Mouse (Mus musculus): ENCODE measurements around the gene Klhl22. TPM values are rescaled to one million over a fixed set of nuclear protein-coding genes. Genes with fewer than 3 reads are reported as not detected.
A peak's percentile ranks its signal among the peaks of the same experiment; 100 is the strongest.

Gene Klhl22
- 20.0 and 25.5 TPM in 2 replicates for polyA plus RNA-seq (2012; rRNA removed)

DNA sequence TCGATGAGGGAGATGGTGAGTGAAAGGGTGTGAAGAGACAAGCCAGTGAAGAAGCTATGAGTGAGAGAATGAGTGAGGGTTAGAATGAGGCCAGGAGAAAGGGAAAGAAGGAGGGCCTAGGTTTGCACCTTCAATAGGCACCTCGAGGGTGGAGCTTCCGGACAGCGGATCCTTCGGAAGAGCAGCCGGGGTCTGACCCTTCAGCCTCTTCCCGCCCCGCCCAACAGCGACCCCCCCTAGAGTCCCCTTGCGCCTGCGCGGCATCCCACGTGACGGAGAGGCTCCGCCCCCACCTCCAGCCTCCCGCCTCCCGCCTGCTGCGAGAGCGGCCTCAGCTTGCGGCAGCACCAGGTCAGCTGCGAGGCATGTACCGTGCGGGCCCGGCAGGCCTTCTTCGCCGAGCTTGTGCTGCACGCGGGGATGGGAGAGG, at the start of gene Klhl22:
Gene Klhl22 (plus strand): TSS at position 275 of the 430 bp plus-strand sequence.
- WGBS, result under 1% methylated on average over 28 of the region's 28 CpGs
- Histone ChIP-seq H3K4me1 (ENCODE audit: control insufficient read depth, insufficient read depth, insufficient read length) (peaks cover 4% of the 10 kb centered on the region), H3K36me3 (ENCODE audit: control insufficient read depth, insufficient read depth, low read length) (peaks cover 1% of the 10 kb centered on the region; the same call in 1 of the 2 replicates), H3K4me3 (ENCODE audit: extremely low read depth, insufficient read depth, insufficient read length) (peak within 1 kb of the TSS; percentile 62), H3K27me3 (ENCODE audit: control insufficient read depth, insufficient read depth, low read length) (no peaks in the 10 kb centered on the region), H3K27ac (ENCODE audit: insufficient read depth, low read length) (0 out of 2 replicates have a peak within 1 kb of the TSS, but pooled peaks have one; percentile 1)
- DNase-seq (ENCODE audit: low read depth in 1 of 2, low spot score in 2 of 2), result peak; percentile 41 to 89
- TF ChIP-seq CTCF (IDR thresholded peaks at IDR 0.05; ENCODE audit: extremely low read depth, insufficient read depth, insufficient read length, insufficient replicate concordance), result no peak
- TF ChIP-seq POLR2A (IDR thresholded peaks at IDR 0.05; ENCODE audit: low read depth, low read length), result peak; percentile 23; the same call in 1 of the 2 replicates

DNA sequence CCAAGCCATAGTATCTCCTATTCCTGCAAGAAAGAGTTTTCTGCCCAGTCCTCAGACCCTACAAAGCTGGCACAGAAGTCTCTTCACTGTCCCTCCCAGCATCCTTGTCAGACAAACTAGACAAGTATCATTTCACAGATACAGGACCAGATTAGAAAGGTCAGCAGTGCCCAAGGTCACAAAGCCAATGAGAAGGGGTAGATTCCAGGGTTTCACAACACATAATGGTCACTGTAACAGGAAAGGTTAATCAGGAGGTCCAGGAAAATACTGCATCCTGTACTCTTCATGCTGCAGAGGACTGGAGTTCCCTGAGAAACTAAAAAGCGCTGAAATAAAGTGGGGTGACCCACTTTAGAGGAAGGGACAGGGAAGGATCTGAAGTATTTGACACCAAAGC, 41.6 kb upstream of the Klhl22 start:
- 76% methylated on average over 1 of the region's 1 CpGs for WGBS
- no peaks in the 10 kb centered on the region for H3K36me3 ChIP-seq (ENCODE audit: control insufficient read depth, insufficient read depth, low read length)
- H3K27ac ChIP-seq (ENCODE audit: insufficient read depth, low read length), result no peak overlapping the region
- no peaks in the 10 kb centered on the region; the same call in 1 of the 2 replicates for H3K4me1 ChIP-seq (ENCODE audit: control insufficient read depth, insufficient read depth, insufficient read length)
- TF ChIP-seq CTCF (IDR thresholded peaks at IDR 0.05; ENCODE audit: extremely low read depth, insufficient read depth, insufficient read length, insufficient replicate concordance) (no peak), POLR2A (IDR thresholded peaks at IDR 0.05; ENCODE audit: low read depth, low read length) (no peak)
- no peak overlapping the region for H3K4me3 ChIP-seq (ENCODE audit: extremely low read depth, insufficient read depth, insufficient read length)
- no peaks in the 10 kb centered on the region for H3K27me3 ChIP-seq (ENCODE audit: control insufficient read depth, insufficient read depth, low read length)
- DNase-seq (ENCODE audit: low read depth in 1 of 2, low spot score in 2 of 2), result no peak

DNA sequence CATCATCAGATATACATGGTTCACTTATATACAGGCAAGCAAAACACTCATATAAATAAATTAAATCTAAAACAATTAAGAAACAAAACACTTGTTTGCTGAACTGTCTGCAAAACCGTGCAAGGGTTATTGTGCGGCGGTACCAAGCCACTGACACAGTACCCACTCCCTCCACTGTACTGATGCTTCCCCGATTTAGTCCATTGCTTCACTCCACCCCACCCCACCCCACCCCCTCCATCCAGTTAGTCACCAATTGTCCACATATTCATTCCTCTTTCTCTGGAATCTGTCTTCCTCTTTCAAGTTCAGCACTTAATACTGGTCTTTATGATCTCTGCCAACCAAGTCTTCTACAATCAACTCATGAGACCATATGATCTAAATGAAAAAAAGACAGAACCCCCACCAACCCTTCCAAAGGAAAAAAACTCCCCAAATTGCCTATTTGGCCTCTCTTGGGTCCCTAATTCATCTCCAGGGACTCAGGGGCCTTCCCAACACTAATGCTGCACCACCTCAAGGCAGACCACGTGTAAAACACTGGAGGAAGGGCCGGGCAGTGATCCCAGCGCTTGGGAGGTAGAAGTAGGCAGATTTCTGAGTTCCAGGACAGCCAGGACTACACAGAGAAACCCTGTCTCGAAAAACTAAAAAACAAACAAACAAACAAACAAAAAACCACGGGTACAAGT, 38.2 kb upstream of the Klhl22 start:
- TF ChIP-seq POLR2A (IDR thresholded peaks at IDR 0.05; ENCODE audit: low read depth, low read length), result no peak
- TF ChIP-seq CTCF (IDR thresholded peaks at IDR 0.05; ENCODE audit: extremely low read depth, insufficient read depth, insufficient read length, insufficient replicate concordance), result no peak
- WGBS, result 61% methylated on average over 9 of the region's 9 CpGs
- Histone ChIP-seq H3K4me3 (ENCODE audit: extremely low read depth, insufficient read depth, insufficient read length) (no peak overlapping the region), H3K36me3 (ENCODE audit: control insufficient read depth, insufficient read depth, low read length) (no peaks in the 10 kb centered on the region), H3K27ac (ENCODE audit: insufficient read depth, low read length) (no peak overlapping the region), H3K27me3 (ENCODE audit: control insufficient read depth, insufficient read depth, low read length) (no peaks in the 10 kb centered on the region), H3K4me1 (ENCODE audit: control insufficient read depth, insufficient read depth, insufficient read length) (no peaks in the 10 kb centered on the region; the same call in 1 of the 2 replicates)
- no peak for DNase-seq (ENCODE audit: low read depth in 1 of 2, low spot score in 2 of 2)

DNA sequence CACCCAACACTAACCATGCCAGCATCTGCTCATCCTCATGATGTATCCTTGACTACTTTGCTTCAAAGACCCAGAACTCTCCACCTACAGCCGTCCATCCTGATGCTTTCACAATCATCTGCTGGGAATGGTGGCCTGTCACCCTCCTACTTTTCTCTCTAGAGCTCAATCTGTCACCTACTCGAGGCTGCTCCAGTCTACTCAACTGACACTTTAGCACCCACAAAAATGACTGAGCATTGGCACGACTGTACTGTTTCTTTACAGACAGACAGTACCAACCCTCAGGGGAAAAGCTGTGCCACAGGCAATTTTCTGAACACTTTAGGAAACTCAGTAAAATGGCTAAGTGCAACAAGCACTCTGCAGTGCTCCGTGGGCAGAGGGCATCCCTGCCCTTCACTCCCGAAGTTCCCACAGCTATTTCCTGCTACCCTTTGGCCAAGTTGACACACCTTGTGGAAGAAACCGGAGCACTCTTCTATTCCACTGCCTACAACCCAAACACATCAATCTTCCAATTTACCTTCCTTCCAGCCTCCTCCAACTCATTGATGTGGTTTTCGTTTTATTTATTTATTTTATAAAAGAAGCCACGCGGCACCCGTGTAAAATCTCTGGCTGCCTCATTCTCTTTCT, 37.5 kb upstream of the Klhl22 start:
- Histone ChIP-seq H3K4me1 (ENCODE audit: control insufficient read depth, insufficient read depth, insufficient read length) (peaks cover 1% of the 10 kb centered on the region; the same call in 1 of the 2 replicates), H3K27me3 (ENCODE audit: control insufficient read depth, insufficient read depth, low read length) (no peaks in the 10 kb centered on the region), H3K4me3 (ENCODE audit: extremely low read depth, insufficient read depth, insufficient read length) (peak overlapping the region; percentile 74), H3K36me3 (ENCODE audit: control insufficient read depth, insufficient read depth, low read length) (no peaks in the 10 kb centered on the region), H3K27ac (ENCODE audit: insufficient read depth, low read length) (no peak overlapping the region)
- WGBS, result under 1% methylated on average over 10 of the region's 10 CpGs
- no peak for TF ChIP-seq CTCF (IDR thresholded peaks at IDR 0.05; ENCODE audit: extremely low read depth, insufficient read depth, insufficient read length, insufficient replicate concordance)
- TF ChIP-seq POLR2A (IDR thresholded peaks at IDR 0.05; ENCODE audit: low read depth, low read length), result no peak
- no peak for DNase-seq (ENCODE audit: low read depth in 1 of 2, low spot score in 2 of 2)

DNA sequence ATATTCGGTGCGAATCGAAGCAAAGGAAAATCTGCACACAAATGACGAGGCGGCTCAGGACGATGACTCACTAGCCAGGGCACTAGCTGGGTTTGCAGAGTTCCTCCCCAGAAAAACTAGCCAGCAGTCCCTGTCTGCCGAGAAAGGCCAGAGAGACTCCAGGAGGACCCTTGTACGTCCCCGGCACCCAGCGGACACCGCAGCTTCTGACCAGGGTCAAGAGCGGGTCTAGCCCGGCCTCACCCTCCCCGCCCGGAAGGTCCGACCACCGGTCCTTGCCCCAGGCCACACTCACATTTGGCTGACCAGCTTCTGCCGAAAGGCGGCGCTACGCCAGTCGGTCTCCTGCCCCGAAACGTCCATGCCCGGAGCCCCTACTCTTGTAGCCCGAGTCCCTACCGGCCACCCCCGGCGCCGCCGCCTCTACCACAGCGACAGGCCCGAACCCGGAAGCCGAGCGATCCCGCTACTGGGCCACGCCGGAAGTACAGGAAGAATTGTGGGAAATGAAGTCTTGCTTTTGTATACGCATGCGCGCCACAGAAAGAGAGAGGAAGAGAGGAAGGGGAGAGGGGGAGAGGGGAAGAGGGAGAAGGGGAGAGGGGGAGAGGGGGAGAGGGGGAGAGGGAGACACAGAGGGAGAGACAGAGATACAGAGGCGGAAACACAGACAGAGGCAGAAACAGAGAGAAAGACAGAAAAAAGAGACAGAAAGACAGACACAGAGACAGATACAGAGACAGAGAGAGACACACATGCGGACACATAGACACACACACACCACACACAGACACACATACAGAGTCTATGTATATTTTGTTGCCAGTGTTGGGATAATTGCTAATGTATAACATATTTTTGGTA, 36.7 kb upstream of the Klhl22 start:
- DNase-seq (ENCODE audit: low read depth in 1 of 2, low spot score in 2 of 2), result peak; percentile 70 to 84
- H3K36me3 ChIP-seq (ENCODE audit: control insufficient read depth, insufficient read depth, low read length), result no peaks in the 10 kb centered on the region

DNA sequence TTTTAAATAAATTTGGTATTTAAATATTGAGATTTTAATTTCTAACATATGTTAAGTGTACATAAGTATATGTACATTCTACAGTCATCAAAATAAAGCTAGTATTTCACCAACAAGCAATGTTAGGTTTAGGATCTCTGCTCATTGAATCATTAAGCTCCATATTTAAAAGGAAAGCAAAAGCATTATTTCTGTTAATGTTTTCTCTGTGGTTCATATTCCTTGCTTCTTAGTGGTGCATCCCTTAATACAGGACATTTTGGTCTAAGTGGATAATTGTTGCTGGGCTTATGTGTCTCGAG, 36.1 kb upstream of the Klhl22 start:
- 74% methylated on average over 1 of the region's 1 CpGs for whole genome bisulfite sequencing
- H3K36me3 ChIP-seq (ENCODE audit: control insufficient read depth, insufficient read depth, low read length), result no peaks in the 10 kb centered on the region
- no peak for DNase-seq (ENCODE audit: low read depth in 1 of 2, low spot score in 2 of 2)

More for the DNA sequence above, 36.7 kb upstream of the Klhl22 start:
- no peak for TF ChIP-seq CTCF (IDR thresholded peaks at IDR 0.05; ENCODE audit: extremely low read depth, insufficient read depth, insufficient read length, insufficient replicate concordance)
- TF ChIP-seq POLR2A (IDR thresholded peaks at IDR 0.05; ENCODE audit: low read depth, low read length), result peak; percentile 74
- Histone ChIP-seq H3K27ac (ENCODE audit: insufficient read depth, low read length) (peak overlapping the region; percentile 62), H3K27me3 (ENCODE audit: control insufficient read depth, insufficient read depth, low read length) (no peaks in the 10 kb centered on the region), H3K4me3 (ENCODE audit: extremely low read depth, insufficient read depth, insufficient read length) (peak overlapping the region; percentile 74), H3K4me1 (ENCODE audit: control insufficient read depth, insufficient read depth, insufficient read length) (peaks cover 4% of the 10 kb centered on the region; the same call in 1 of the 2 replicates)
- WGBS, result 2% methylated on average over 44 of the region's 44 CpGs

More for the DNA sequence above, 36.1 kb upstream of the Klhl22 start:
- peaks cover 4% of the 10 kb centered on the region; the same call in 1 of the 2 replicates for H3K4me1 ChIP-seq (ENCODE audit: control insufficient read depth, insufficient read depth, insufficient read length)
- H3K27ac ChIP-seq (ENCODE audit: insufficient read depth, low read length), result no peak overlapping the region
- TF ChIP-seq POLR2A (IDR thresholded peaks at IDR 0.05; ENCODE audit: low read depth, low read length), result no peak
- TF ChIP-seq CTCF (IDR thresholded peaks at IDR 0.05; ENCODE audit: extremely low read depth, insufficient read depth, insufficient read length, insufficient replicate concordance), result no peak
- no peak overlapping the region for H3K4me3 ChIP-seq (ENCODE audit: extremely low read depth, insufficient read depth, insufficient read length)
- H3K27me3 ChIP-seq (ENCODE audit: control insufficient read depth, insufficient read depth, low read length), result no peaks in the 10 kb centered on the region

All from spleen, adult 2 months (tissue).